Mouse (Mus musculus): ENCODE results near the gene Eef1g.

Gene Eef1g

DNA sequence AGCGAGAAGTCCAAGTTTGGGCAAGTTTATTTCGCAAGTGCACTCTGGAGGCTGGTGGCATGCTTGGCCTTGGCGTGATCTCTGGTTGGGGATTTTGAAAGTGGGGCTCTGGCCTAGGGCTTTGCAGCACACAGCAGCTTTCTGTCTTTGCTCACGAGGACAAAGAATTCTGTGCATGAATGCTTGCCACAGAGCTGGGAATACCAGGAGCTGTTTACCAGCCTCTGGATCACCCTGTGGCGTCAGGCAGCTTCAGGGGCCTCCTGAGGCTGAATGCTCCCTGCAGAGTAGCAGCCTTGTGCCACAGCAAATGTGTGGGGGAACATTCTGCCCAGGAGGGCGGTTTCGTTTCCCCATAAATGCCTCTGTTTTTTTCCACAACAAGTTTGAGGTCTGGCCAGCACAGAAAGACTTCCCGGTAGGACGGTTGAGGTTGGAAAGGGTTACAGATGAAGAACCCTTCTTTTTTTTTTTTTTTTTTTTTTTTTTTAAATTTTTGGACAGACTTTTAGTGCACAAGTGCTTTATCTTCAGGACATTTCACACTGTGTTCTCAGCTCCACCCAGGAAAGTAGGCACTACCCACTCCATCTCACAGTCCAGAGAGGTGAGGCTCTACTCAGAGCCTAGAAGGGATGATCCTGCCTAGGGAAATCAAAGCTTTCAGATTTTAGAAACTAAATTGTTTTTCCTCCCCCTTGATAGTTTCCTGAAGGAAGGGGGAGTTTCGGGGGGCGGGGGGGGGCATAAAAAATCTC, 56.4 kb downstream of the Eef1g start:
- DNase-seq (ENCODE audit: extremely low read depth, insufficient read length, low spot score) = peak; percentile 69

DNA sequence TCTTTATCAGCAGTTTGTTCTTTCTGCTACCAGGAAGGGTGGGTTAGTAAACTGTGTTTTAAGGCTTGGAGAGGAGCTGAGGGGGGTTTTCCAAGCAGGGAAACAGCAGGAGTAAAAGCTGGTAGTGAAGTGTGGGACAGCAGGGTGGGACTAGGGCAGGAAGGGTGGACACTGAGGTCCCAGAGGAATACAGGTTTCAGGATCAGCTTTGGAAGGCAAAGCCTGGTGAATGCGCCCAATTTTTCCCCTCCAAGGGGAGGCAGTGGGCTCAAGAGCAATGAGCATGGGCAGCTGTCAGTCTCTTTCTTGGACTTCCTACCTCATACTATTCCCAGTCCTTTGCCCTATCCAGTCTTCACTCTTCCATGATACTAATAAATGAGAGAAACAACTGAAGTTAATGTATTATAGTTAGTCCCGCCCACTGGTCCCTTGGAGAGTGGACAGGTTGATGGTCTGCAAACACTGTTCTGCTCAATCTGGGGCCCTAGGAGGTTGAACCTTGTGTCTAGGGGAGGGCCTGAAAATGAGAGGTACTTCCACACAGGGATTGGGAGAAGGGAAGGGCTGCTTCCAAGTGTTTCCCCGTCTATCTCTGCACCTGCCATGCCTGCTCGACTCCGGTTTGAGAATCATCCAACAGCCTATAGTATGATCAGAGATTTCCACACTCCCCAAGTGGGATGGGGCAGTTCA, 58.9 kb downstream of the Eef1g start:
- no peak for DNase-seq (ENCODE audit: extremely low read depth, insufficient read length, low spot score)

DNA sequence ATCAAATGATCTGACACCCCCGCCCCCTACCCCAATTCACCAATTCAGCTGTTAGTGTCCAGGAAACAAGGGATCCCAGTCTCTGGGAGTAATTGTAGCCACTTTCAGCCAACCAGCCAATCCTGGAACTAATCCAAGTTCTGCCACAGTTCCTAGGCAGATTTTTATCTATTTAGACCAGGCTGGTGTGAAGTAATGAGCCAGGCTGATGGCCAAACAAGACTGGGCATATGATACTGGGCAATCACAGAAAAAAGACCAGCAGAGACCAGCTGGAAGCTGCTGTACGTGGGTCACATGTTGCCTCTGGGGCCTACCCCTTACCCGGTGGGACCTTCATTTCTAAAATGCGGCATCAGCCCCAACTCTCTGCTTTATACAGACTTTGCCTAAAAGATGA, 59.8 kb downstream of the Eef1g start:
- DNase-seq (ENCODE audit: extremely low read depth, insufficient read length, low spot score) = no peak

DNA sequence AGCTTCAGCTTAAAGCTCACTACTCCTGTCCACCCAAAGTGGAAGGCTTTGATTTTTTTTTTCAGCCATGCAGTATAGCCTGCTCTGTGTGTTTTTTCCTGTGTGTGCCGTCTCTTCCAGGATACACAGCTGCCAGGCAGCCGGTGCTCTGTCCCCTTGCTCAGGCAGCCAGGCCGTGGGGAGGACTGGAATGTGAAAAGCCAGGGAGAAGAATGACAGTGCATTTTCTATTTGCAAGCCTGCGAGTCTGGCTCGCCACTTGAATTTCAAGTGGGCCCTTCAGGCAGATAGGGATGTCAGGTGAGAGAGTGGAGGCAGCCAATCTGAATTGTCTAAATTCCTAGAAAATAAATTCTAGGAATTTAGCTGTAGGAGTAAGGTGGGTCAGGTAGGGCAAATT, 61.0 kb downstream of the Eef1g start:
- no peak for DNase-seq (ENCODE audit: extremely low read depth, insufficient read length, low spot score)

Data from 3134 (cell line).